Mouse (Mus musculus): Measurements from ENCODE around the gene Mrps24. TPM values are rescaled to one million over a fixed set of nuclear protein-coding genes. Genes with fewer than 3 reads are reported as not detected.

Mrps24 gene
- 10 to 100 TPM; 69.3 to 82.0 TPM for total RNA-seq (2023)

DNA sequence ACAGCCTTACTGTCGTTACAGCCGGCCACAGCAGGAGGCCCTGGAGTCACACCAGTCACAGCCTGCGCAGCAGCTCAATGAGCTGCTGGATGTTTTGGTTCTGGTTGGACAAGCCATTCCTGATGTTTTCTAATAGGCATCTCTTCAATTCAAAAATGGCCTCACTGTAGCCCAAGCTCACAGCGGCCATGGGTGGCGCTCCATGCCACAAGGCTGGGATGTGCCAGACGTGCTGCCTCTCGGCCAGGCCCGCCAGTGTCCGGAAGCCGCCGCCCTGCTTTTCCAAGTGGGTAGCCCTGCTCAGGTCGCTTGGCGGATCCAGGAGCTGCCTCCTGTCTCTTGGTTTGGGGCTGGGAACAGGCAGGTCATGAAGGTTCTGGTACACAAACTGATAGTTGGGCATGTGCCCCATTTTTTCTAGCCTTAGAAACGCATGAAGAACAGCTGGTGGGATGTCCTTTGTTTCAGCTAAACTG, at the start of gene Mrps24:
Mrps24 (minus strand) TSS at position 51 of the 476 bp plus-strand sequence.

DNA sequence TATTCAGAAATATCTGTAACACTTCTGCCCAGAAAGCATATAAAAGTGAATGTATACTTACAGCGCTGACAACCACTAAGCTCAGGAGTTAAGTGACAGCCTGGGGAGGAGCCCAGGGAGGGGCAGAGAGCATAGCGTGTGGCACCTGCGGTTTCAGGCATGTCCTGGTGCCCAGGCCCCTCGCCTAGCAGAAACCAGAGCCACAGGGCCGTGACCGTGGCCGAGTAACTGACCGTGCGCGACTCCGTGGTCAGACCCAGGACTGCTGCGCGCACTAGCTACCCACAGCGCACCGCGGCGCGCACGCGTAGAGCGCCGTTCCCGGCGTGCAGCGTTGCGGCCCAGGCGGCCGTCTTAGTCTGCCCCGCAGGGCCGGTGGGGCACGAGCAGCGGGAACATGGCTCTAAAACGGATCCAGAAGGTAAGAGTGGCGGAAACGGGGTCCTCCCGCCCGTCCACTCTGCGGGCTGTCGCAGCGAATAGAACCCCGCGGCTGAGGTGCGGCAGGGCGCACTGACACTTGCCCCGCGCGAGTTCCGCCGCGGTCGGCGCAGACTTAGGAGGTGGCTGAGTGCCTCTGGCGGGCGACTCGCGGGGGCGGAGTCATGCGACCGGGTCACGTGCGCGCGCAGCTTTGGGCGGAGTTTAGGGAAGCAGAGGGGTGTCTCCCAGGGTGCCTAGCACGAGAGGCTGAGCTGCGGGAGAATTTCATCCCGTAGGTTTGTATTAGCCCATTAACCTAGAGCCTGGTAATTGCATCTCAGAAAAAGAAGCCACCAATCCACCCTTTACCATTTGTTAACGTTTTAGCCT, 46.5 kb upstream of the Mrps24 start, which contains the start of gene Urgcp:
Urgcp (minus strand) TSS at position 557 of the 813 bp plus-strand sequence.

Other genes starting within 250 kb of the Mrps24 start
- gene Xbp1, start 195.0 kb downstream of the Mrps24 start, total RNA-seq (2023): 100 to 1,000 TPM in 1 of 2 experiments, 10 to 100 TPM in 1; 96.2 to 103 TPM
- gene Ccdc117, start 173.5 kb downstream of the Mrps24 start, total RNA-seq (2023): 10 to 100 TPM; 40.4 to 49.0 TPM
- gene Ankrd36, start 146.0 kb downstream of the Mrps24 start, total RNA-seq (2023): not detected
- gene Urgcp, start 46.7 kb upstream of the Mrps24 start, total RNA-seq (2023): 10 to 100 TPM; 34.1 to 36.1 TPM
- 100 to 1,000 TPM; 120 to 126 TPM for gene Dbnl, start 72.8 kb upstream of the Mrps24 start, total RNA-seq (2023)
- gene Pgam2, start 88.1 kb upstream of the Mrps24 start, total RNA-seq (2023): not detected
- 10 to 100 TPM; 45.5 to 48.2 TPM for gene Polm, start 122.3 kb upstream of the Mrps24 start, total RNA-seq (2023)
- under 1 TPM; 0.44 to 0.83 TPM for gene Aebp1, start 146.3 kb upstream of the Mrps24 start, total RNA-seq (2023)
- gene Pold2, start 162.6 kb upstream of the Mrps24 start, total RNA-seq (2023): 10 to 100 TPM; 68.3 to 69.3 TPM
- gene Myl7, start 183.1 kb upstream of the Mrps24 start, total RNA-seq (2023): not detected
- not detected for gene Gck, start 234.4 kb upstream of the Mrps24 start, total RNA-seq (2023)
- 10 to 100 TPM; 62.6 to 72.1 TPM for gene Ykt6, start 240.0 kb upstream of the Mrps24 start, total RNA-seq (2023)